8 mouse cellular contexts compared by ENCODE assay signal in the genomic region with DNA sequence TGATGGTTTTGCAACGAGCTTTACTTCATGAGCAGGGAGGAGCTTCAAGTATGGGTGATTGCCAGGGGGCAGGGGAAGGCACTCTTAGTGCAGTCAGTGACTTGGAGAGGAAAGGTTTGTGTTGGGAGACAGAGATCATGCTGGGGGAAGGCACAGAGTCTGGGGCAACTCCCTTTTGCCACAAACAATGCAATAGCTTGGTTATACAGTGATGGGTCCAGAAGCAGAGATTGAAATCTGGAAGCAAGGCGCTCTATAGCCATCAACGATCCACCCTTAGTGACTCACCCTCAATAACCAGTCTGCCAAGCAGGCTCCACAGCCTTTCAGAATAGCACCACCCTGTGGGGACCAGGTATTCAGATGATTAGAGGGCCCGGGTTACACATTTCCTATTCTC. TPM values are rescaled to one million over a fixed set of nuclear protein-coding genes. Genes with fewer than 3 reads are reported as not detected.
DNase-seq lines count a peak whose midpoint lies in the region; ATAC-seq and TF ChIP-seq lines count a peak whose summit lies in the region.
"Had no signal": no experiment of that assay in that cellular context is flagged by ENCODE, and none has a peak within 500 bp of the region (broad histone marks: within the 10 kb centered on the region; RNA-seq: fewer than 3 reads in every experiment).

No protein-coding gene starts in this region.

- H3K27me3 ChIP-seq in liver, postnatal 0 days (ENCODE audit: insufficient read depth, low read length) = no peaks in the 10 kb centered on the region
- no peaks in the 10 kb centered on the region for H3K27me3 ChIP-seq in liver, embryonic 12.5 days (replicated peaks)
- H3K27me3 ChIP-seq in heart, embryonic 10.5 days (ENCODE audit: insufficient read depth, poor library complexity, severe bottlenecking) = no peaks in the 10 kb centered on the region
- H3K27me3 ChIP-seq in neural tube, embryonic 15.5 days (replicated peaks) = no peaks in the 10 kb centered on the region
- no peaks in the 10 kb centered on the region for H3K27me3 ChIP-seq in forebrain, embryonic 15.5 days
- H3K27me3 ChIP-seq: embryonic facial prominence, embryonic 15.5 days had no signal

- peak; percentile 27 for DNase-seq in liver, postnatal 0 days
- peak; percentile 78 for DNase-seq in adipocyte (ENCODE audit: low spot score)
- no peak for DNase-seq in heart, embryonic 10.5 days (ENCODE audit: low spot score)
- DNase-seq in lung, postnatal 36 days = peak; percentile 74

- peak; percentile 61 for TF ChIP-seq CTCF in liver, postnatal 0 days (IDR thresholded peaks at IDR 0.05; ENCODE audit: low read depth)

- no peak overlapping the region for H3K9ac ChIP-seq in liver, postnatal 0 days (replicated peaks)
- no peak overlapping the region for H3K9ac ChIP-seq in liver, embryonic 12.5 days
- H3K9ac ChIP-seq in neural tube, embryonic 15.5 days (replicated peaks) = no peak overlapping the region
- H3K9ac ChIP-seq in forebrain, embryonic 15.5 days (replicated peaks) = no peak overlapping the region
- H3K9ac ChIP-seq: embryonic facial prominence, embryonic 15.5 days had no signal

- no peak for TF ChIP-seq EP300 in liver, postnatal 0 days (IDR thresholded peaks at IDR 0.05; ENCODE audit: low read depth)

- H3K36me3 ChIP-seq in liver, postnatal 0 days (replicated peaks; ENCODE audit: insufficient read depth, low read length) = no peaks in the 10 kb centered on the region
- H3K36me3 ChIP-seq in liver, embryonic 12.5 days = no peaks in the 10 kb centered on the region
- H3K36me3 ChIP-seq in heart, embryonic 10.5 days = no peaks in the 10 kb centered on the region; the same call in 1 of the 2 replicates
- H3K36me3 ChIP-seq in neural tube, embryonic 15.5 days = no peaks in the 10 kb centered on the region
- H3K36me3 ChIP-seq in forebrain, embryonic 15.5 days = no peaks in the 10 kb centered on the region
- H3K36me3 ChIP-seq: embryonic facial prominence, embryonic 15.5 days had no signal

- no peak overlapping the region for H3K4me3 ChIP-seq in liver, postnatal 0 days (ENCODE audit: low read depth, low read length)
- H3K4me3 ChIP-seq in liver, embryonic 12.5 days = no peak overlapping the region
- no peak overlapping the region for H3K4me3 ChIP-seq in heart, embryonic 10.5 days
- H3K4me3 ChIP-seq in neural tube, embryonic 15.5 days (replicated peaks) = no peak overlapping the region
- no peak overlapping the region for H3K4me3 ChIP-seq in forebrain, embryonic 15.5 days
- H3K4me3 ChIP-seq: embryonic facial prominence, embryonic 15.5 days had no signal

- peak; percentile 87 for ATAC-seq in liver, postnatal 0 days
- no peak for ATAC-seq in liver, embryonic 12.5 days
- ATAC-seq in neural tube, embryonic 15.5 days (ENCODE audit: low FRiP score) = no peak
- ATAC-seq in forebrain, embryonic 15.5 days (replicated peaks) = no peak

- H3K9me3 ChIP-seq in liver, postnatal 0 days (ENCODE audit: low read length) = no peaks in the 10 kb centered on the region
- H3K9me3 ChIP-seq in liver, embryonic 12.5 days (replicated peaks) = no peaks in the 10 kb centered on the region
- H3K9me3 ChIP-seq in heart, embryonic 10.5 days = no peaks in the 10 kb centered on the region
- H3K9me3 ChIP-seq in neural tube, embryonic 15.5 days (replicated peaks) = no peaks in the 10 kb centered on the region
- no peaks in the 10 kb centered on the region for H3K9me3 ChIP-seq in forebrain, embryonic 15.5 days
- H3K9me3 ChIP-seq: embryonic facial prominence, embryonic 15.5 days had no signal

- no peak overlapping the region for H3K27ac ChIP-seq in liver, postnatal 0 days (ENCODE audit: low read depth)
- no peak overlapping the region for H3K27ac ChIP-seq in liver, embryonic 12.5 days
- H3K27ac ChIP-seq in heart, embryonic 10.5 days = peak overlapping the region; percentile 13; the same call in 1 of the 2 replicates
- H3K27ac ChIP-seq in neural tube, embryonic 15.5 days (replicated peaks) = no peak overlapping the region
- no peak overlapping the region for H3K27ac ChIP-seq in forebrain, embryonic 15.5 days (replicated peaks)
- H3K27ac ChIP-seq: embryonic facial prominence, embryonic 15.5 days had no signal

- WGBS in liver, postnatal 0 days (ENCODE audit: insufficient replicate concordance) = 34% methylated on average over 4 of the region's 4 CpGs
- WGBS in liver, embryonic 12.5 days (ENCODE audit: insufficient replicate concordance) = 51% methylated on average over 4 of the region's 4 CpGs
- WGBS in heart, embryonic 10.5 days = 55% methylated on average over 4 of the region's 4 CpGs
- 58% methylated on average over 4 of the region's 4 CpGs for WGBS in neural tube, embryonic 15.5 days
- 57% methylated on average over 4 of the region's 4 CpGs for WGBS in forebrain, embryonic 15.5 days

- peaks cover 3% of the 10 kb centered on the region; the same call in 1 of the 2 replicates for H3K4me1 ChIP-seq in liver, postnatal 0 days (ENCODE audit: insufficient read depth)
- peaks cover 17% of the 10 kb centered on the region for H3K4me1 ChIP-seq in liver, embryonic 12.5 days
- peaks cover 35% of the 10 kb centered on the region for H3K4me1 ChIP-seq in heart, embryonic 10.5 days
- peaks cover 14% of the 10 kb centered on the region; the same call in 1 of the 2 replicates for H3K4me1 ChIP-seq in neural tube, embryonic 15.5 days
- peaks cover 6% of the 10 kb centered on the region; the same call in 1 of the 2 replicates for H3K4me1 ChIP-seq in forebrain, embryonic 15.5 days

- no peak overlapping the region for H3K4me2 ChIP-seq in liver, postnatal 0 days (ENCODE audit: low read depth, low read length)
- H3K4me2 ChIP-seq in liver, embryonic 12.5 days = no peak overlapping the region
- no peak overlapping the region for H3K4me2 ChIP-seq in neural tube, embryonic 15.5 days
- H3K4me2 ChIP-seq in forebrain, embryonic 15.5 days (replicated peaks) = no peak overlapping the region
- H3K4me2 ChIP-seq: embryonic facial prominence, embryonic 15.5 days had no signal

RNA-seq across cellular contexts. Expression of a gene that starts 11.7 kb away (rescaled TPM):
- 10.7 and 11.6 TPM in 2 replicates for polyA plus RNA-seq in liver, postnatal 0 days (2015; fragmentation: Nextera tagmentation; extraction: Ambion mirVana)
- polyA plus RNA-seq in liver, embryonic 12.5 days (2016; fragmentation: Nextera tagmentation; extraction: Ambion mirVana) = 14.0 and 14.1 TPM in 2 replicates
- 15.9 and 16.3 TPM in 2 replicates for polyA plus RNA-seq in heart, embryonic 10.5 days (2016; fragmentation: Nextera tagmentation; extraction: Ambion mirVana)
- 10.8 and 15.1 TPM in 2 replicates for polyA plus RNA-seq in neural tube, embryonic 15.5 days (2015; fragmentation: Nextera tagmentation; extraction: Ambion mirVana)
- 15.8 and 16.7 TPM in 2 replicates for polyA plus RNA-seq in forebrain, embryonic 15.5 days (2015; fragmentation: Nextera tagmentation; extraction: Ambion mirVana)
